Mouse (Mus musculus) Patski (cell line): ENCODE results near the gene Pglyrp1. TPM values are rescaled to one million over a fixed set of nuclear protein-coding genes. Genes with fewer than 3 reads are reported as not detected.
A peak's percentile ranks its signal among the peaks of the same experiment; 100 is the strongest.

Experiments
- ATAC-seq: fragments of 100-300 bp; one replicate; pipeline ENCODE4 v1.8.0; 2021
- CTCF ChIA-PET: fragments of 350-600 bp; sonication (Branson Sonifier 250); formaldehyde crosslinking; loops from one replicate; lab custom pipeline; 2022; ENCODE audit warnings: inconsistent platforms; lab: Charles Lee
- POLR2A ChIA-PET: fragments of 350-600 bp; sonication (Branson Sonifier 250); formaldehyde crosslinking; loops from one replicate; lab custom pipeline; 2022; ENCODE audit warnings: antibody characterized with exemption, inconsistent platforms; lab: Charles Lee
- DNase-seq: peaks from one replicate; pipeline ENCODE4 v3.0.0-alpha.2; 2011; ENCODE audit warnings: low read depth, low spot score
- H3K27me3 ChIP-seq: fragments of 371-371 bp; one replicate; pipeline ENCODE4 v1.5.1; 2021
- CTCF ChIP-seq: fragments of 100-300 bp; IDR thresholded peaks from one replicate; pipeline ENCODE4 v1.5.1; 2021
- in situ Hi-C: fragments of 300-500 bp; cut with MboI; formaldehyde crosslinking; loops from 3 replicates; pipeline ENCODE4 v1.11.1; 2018; ENCODE audit warnings: low pct_unique_long_range_greater_than_20kb, mixed read lengths
- polyA plus RNA-seq: library from polyadenylated mRNA; unstranded; gene quantifications from one replicate; pipeline ENCODE4 v1.2.3, GENCODE M21; 2021

The Pglyrp1 gene
- polyA plus RNA-seq, 1 experiment from 2014 or later: 0.33 TPM

GRCm38 (mm10) chr7:18858310-18858916 lies 12.7 kb upstream of the Pglyrp1 start:
- no peak for TF ChIP-seq CTCF
- ChIA-PET CTCF (interaction anchor here (1.2 kb wide), 1 partner anchor 15 kb away, joined by 3 read pairs; no protein-coding TSS in a partner anchor), POLR2A (no interaction called here)
- peak; percentile 94 for ATAC-seq
- in situ Hi-C loops: loop anchor here (25.0 kb wide), 1 partner anchor 646 kb away; no protein-coding TSS in a partner anchor
- DNase-seq: peak; percentile 19
- H3K27me3 ChIP-seq: no peaks in the 10 kb centered on the region

DNA sequence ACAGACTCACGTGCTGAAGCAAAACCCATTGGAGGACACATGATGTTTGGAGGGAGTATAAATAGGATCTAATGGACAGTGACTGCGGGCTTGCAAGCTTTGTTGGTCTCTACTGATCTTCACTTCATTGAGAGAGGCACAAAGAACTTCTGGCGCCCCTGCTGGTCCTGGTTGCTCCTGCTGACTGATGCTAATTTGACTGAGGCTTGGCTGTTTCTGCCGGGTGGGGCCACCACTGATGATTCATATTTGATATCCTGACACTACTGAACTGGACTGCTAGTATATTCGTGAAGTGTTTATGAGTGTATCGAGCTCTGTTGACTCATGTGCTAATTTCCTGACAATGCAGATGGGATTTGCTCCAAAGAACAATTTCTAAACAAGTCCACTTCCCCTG lies 8.3 kb upstream of the Pglyrp1 start:
- DNase-seq: no peak
- in situ Hi-C loops: loop anchor here (25.0 kb wide), 1 partner anchor 650 kb away; no protein-coding TSS in a partner anchor
- ChIA-PET CTCF (interaction anchor here (1.6 kb wide), 1 partner anchor 10 kb away, joined by 5 read pairs; no protein-coding TSS in a partner anchor), POLR2A (no interaction called here)
- TF ChIP-seq CTCF: no peak
- no peak for ATAC-seq
- H3K27me3 ChIP-seq: no peaks in the 10 kb centered on the region

GRCm38 (mm10) chr7:18868491-18868890 lies 2.6 kb upstream of the Pglyrp1 start:
- in situ Hi-C loops: loop anchor here (25.0 kb wide), 1 partner anchor 656 kb away; no protein-coding TSS in a partner anchor

GRCm38 (mm10) chr7:18872014-18872802 lies 1.1 kb downstream of the Pglyrp1 start:
- POLR2A ChIA-PET: no interaction called here
- CTCF ChIA-PET: interaction anchor here (0.9 to 2.1 kb wide), 4 partner anchors 8 to 1799 kb away, joined by 3 to 7 read pairs (median 4); partner anchors contain the start of gene Psg16
- TF ChIP-seq CTCF: no peak
- H3K27me3 ChIP-seq: no peaks in the 10 kb centered on the region
- DNase-seq (no peak), ATAC-seq (no peak)
- in situ Hi-C loops: loop anchor here (10.0 to 25.0 kb wide), 2 partner anchors 127 to 660 kb away; no protein-coding TSS in a partner anchor

More at GRCm38 (mm10) chr7:18868491-18868890, 2.6 kb upstream of the Pglyrp1 start:
- no peaks in the 10 kb centered on the region for H3K27me3 ChIP-seq
- ChIA-PET POLR2A (no interaction called here), CTCF (interaction anchor here (0.8 to 1.8 kb wide), 2 partner anchors 12 to 119 kb away, joined by 3 to 5 read pairs; no protein-coding TSS in a partner anchor)
- DNase-seq: no peak
- peak; percentile 50 for TF ChIP-seq CTCF
- ATAC-seq: no peak

DNA sequence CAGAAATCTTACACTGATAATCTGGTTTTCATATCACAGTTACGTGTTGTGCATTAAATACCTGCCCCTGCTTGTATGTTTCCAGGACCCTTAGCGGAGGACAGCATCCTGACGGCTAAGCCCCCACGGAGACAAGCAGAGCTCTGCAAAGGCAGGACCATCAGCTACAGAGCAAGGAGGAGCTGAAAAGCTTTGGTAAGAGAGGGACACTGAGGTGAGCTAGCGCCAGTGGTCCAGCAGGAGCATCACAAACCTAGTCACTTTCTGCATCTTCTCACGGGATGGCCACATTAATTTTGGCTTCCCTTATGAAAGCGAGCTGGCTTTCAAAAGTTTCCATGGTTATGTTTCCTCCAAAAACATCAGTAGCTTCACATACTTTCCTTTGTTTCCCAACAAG lies 1.7 kb downstream of the Pglyrp1 start:
- DNase-seq: no peak
- in situ Hi-C loops: loop anchor here (10.0 to 25.0 kb wide), 2 partner anchors 128 to 661 kb away; no protein-coding TSS in a partner anchor
- POLR2A ChIA-PET: no interaction called here
- no peaks in the 10 kb centered on the region for H3K27me3 ChIP-seq
- CTCF ChIA-PET: interaction anchor here (0.9 to 2.1 kb wide), 5 partner anchors 9 to 1799 kb away, joined by 3 to 7 read pairs (median 3); partner anchors contain the start of gene Psg16
- no peak for ATAC-seq
- no peak for TF ChIP-seq CTCF

- no peaks in the 10 kb centered on the region for H3K27me3 ChIP-seq
- peak; percentile 73 for TF ChIP-seq CTCF
- ChIA-PET CTCF (interaction anchor here (0.9 to 2.1 kb wide), 6 partner anchors 10 to 1800 kb away, joined by 3 to 7 read pairs (median 3); partner anchors contain the start of gene Psg16), POLR2A (no interaction called here)
- ATAC-seq: peak; percentile 60
- no peak for DNase-seq
- in situ Hi-C loops: loop anchor here (10.0 to 25.0 kb wide), 2 partner anchors 128 to 661 kb away; no protein-coding TSS in a partner anchor
Observed at GRCm38 (mm10) chr7:18873253-18873652, 2.1 kb downstream of the Pglyrp1 start.

- ChIA-PET POLR2A (no interaction called here), CTCF (no interaction called here)
- H3K27me3 ChIP-seq: no peaks in the 10 kb centered on the region
- in situ Hi-C loops: loop anchor here (10.0 kb wide), 1 partner anchor 131 kb away; no protein-coding TSS in a partner anchor
- ATAC-seq (no peak), DNase-seq (no peak)
- TF ChIP-seq CTCF: no peak
Observed at GRCm38 (mm10) chr7:18875372-18875771, 4.2 kb downstream of the Pglyrp1 start.

DNA sequence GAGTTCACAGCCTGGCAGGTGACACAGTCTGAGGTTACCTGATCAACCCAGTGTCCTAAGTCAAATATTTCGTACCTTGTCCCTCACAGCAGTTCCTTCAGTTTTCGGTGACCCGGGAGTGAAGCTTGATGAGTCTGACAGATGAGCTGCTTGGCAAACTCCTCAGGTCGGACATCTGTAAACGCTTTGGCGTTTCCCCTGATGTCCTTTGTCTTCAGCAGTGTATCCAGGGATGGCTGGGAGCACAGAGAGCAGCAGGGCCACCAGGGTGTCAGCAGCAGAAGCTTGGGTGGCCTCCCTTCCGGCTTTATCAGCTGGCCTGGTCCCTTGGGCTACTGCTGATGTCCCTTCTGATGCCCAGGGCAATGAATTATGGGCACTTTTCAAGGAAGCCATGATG lies 7.6 kb downstream of the Pglyrp1 start:
- H3K27me3 ChIP-seq: no peaks in the 10 kb centered on the region
- DNase-seq: no peak
- ChIA-PET POLR2A (no interaction called here), CTCF (interaction anchor here (1.1 to 2.3 kb wide), 2 partner anchors 13 to 14 kb away, joined by 3 to 7 read pairs; no protein-coding TSS in a partner anchor)
- TF ChIP-seq CTCF: no peak
- in situ Hi-C loops: loop anchor here (10.0 kb wide), 1 partner anchor 134 kb away; no protein-coding TSS in a partner anchor
- no peak for ATAC-seq

DNA sequence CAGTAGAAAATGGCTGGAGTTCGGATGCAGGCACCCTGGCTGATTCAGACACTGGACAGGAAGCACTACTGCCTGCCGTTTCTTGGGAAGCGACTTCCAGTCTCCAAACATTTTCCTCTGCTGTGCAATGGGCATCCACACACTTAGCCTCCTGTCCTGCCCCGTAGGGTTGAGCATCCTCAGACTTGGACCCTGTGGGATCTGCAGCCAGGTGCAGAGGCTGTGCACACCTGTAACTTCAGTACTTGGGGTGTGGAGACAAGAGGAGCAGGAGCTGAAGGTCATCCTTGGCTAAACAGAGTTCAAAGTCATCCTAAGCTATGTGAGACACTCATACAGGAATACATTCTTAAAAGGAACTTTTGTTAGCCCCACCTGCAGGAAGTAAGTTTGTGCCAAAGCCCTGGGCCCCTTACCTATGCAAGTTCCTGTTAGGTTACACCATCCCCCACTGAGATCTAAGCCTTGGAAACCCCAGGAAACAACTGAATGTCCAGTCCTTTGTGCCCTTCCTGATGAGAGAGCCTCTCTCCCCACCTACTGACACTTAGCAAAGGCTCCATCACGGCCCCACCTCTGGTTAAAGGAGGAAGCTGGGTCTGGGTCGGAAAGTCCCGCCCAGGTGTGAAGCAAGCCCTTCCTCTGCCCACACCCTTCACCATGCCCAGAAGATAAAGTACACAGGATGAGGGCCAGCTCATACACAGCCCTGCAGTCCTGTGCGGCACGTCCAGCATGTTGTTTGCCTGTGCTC lies 13.0 kb downstream of the Pglyrp1 start:
- no peak for TF ChIP-seq CTCF
- no peaks in the 10 kb centered on the region for H3K27me3 ChIP-seq
- ATAC-seq: no peak
- DNase-seq: no peak
- CTCF ChIA-PET: interaction anchor here (1.4 kb wide), 1 partner anchor 134 kb away, joined by 3 read pairs; no protein-coding TSS in a partner anchor
- POLR2A ChIA-PET: no interaction called here
- in situ Hi-C loops: no loop called here
